In genomic region chr1:68178580-68178979, GRCm38 (mm10) we compare ENCODE assay signal across 12 mouse cellular contexts.
DNase-seq lines count a peak whose midpoint lies in the region; ATAC-seq and TF ChIP-seq lines count a peak whose summit lies in the region.
"Had no signal": no experiment of that assay in that cellular context is flagged by ENCODE, and none has a peak within 500 bp of the region (broad histone marks: within the 10 kb centered on the region; RNA-seq: fewer than 3 reads in every experiment).

No protein-coding gene starts in this region.

- peak; percentile 64 to 89 for DNase-seq in cerebellum, adult 2 months
- DNase-seq in MN1 (ENCODE audit: low spot score), result no peak
- no peak for DNase-seq in layer of hippocampus, postnatal 36 days
- no peak for DNase-seq in stomach, postnatal 0 days (ENCODE audit: low spot score)
- DNase-seq: gastrocnemius, adult 2 months had no signal

- H3K9me3 ChIP-seq in forebrain, embryonic 16.5 days (ENCODE audit: control insufficient read depth, low read length), result no peaks in the 10 kb centered on the region
- no peaks in the 10 kb centered on the region for H3K9me3 ChIP-seq in midbrain, embryonic 16.5 days (replicated peaks; ENCODE audit: control insufficient read depth, low read length, poor library complexity, severe bottlenecking)
- no peaks in the 10 kb centered on the region for H3K9me3 ChIP-seq in stomach, postnatal 0 days (ENCODE audit: control insufficient read depth, low read length)
- H3K9me3 ChIP-seq: heart, embryonic 12.5 days; limb, embryonic 13.5 days; lung, embryonic 15.5 days had no signal

- no peaks in the 10 kb centered on the region for H3K36me3 ChIP-seq in forebrain, embryonic 16.5 days (ENCODE audit: control insufficient read depth, insufficient read depth)
- H3K36me3 ChIP-seq in midbrain, embryonic 16.5 days (ENCODE audit: control insufficient read depth, insufficient read depth, low read length), result no peaks in the 10 kb centered on the region
- H3K36me3 ChIP-seq in stomach, postnatal 0 days (ENCODE audit: control insufficient read depth, insufficient read depth, low read length), result no peaks in the 10 kb centered on the region
- H3K36me3 ChIP-seq: heart, embryonic 12.5 days; limb, embryonic 13.5 days; lung, embryonic 15.5 days had no signal

- H3K4me1 ChIP-seq in cerebellum, adult 2 months (ENCODE audit: control insufficient read depth, insufficient read depth, low read length), result peaks cover 4% of the 10 kb centered on the region; the same call in 1 of the 2 replicates
- no peaks in the 10 kb centered on the region for H3K4me1 ChIP-seq in forebrain, embryonic 16.5 days (replicated peaks; ENCODE audit: control insufficient read depth, insufficient read depth, low read length)
- no peaks in the 10 kb centered on the region for H3K4me1 ChIP-seq in midbrain, embryonic 16.5 days (ENCODE audit: control insufficient read depth, insufficient read depth, low read length)
- H3K4me1 ChIP-seq in stomach, postnatal 0 days (replicated peaks; ENCODE audit: control insufficient read depth, insufficient read depth), result no peaks in the 10 kb centered on the region
- H3K4me1 ChIP-seq: heart, embryonic 12.5 days; limb, embryonic 13.5 days; lung, embryonic 15.5 days had no signal

- TF ChIP-seq EP300 in stomach, postnatal 0 days (optimal IDR thresholded peaks at IDR 0.05), result no peak

- H3K4me2 ChIP-seq in forebrain, embryonic 16.5 days (ENCODE audit: low read length), result no peak overlapping the region
- no peak overlapping the region for H3K4me2 ChIP-seq in midbrain, embryonic 16.5 days (ENCODE audit: low read length)
- H3K4me2 ChIP-seq in stomach, postnatal 0 days (replicated peaks; ENCODE audit: low read depth), result no peak overlapping the region
- H3K4me2 ChIP-seq: heart, embryonic 12.5 days; limb, embryonic 13.5 days; lung, embryonic 15.5 days had no signal

- no peak overlapping the region for H3K27ac ChIP-seq in cerebellum, adult 2 months (ENCODE audit: insufficient read depth, low read length)
- no peak overlapping the region for H3K27ac ChIP-seq in forebrain, embryonic 16.5 days (ENCODE audit: low read length)
- no peak overlapping the region for H3K27ac ChIP-seq in midbrain, embryonic 16.5 days (ENCODE audit: low read length)
- H3K27ac ChIP-seq in stomach, postnatal 0 days (replicated peaks), result no peak overlapping the region
- H3K27ac ChIP-seq: gastrocnemius, adult 2 months; limb, embryonic 13.5 days; lung, embryonic 15.5 days had no signal

- no peak for TF ChIP-seq CTCF in cerebellum, adult 2 months (IDR thresholded peaks at IDR 0.05; ENCODE audit: borderline replicate concordance, insufficient read depth, low read depth, low read length)
- no peak for TF ChIP-seq CTCF in stomach, postnatal 0 days (IDR thresholded peaks at IDR 0.05; ENCODE audit: low read depth)

- H3K4me3 ChIP-seq in cerebellum, adult 2 months (replicated peaks; ENCODE audit: insufficient read depth, low read depth, low read length), result no peak overlapping the region
- no peak overlapping the region for H3K4me3 ChIP-seq in forebrain, embryonic 16.5 days (replicated peaks; ENCODE audit: low read length)
- H3K4me3 ChIP-seq in midbrain, embryonic 16.5 days (ENCODE audit: low read depth, low read length), result no peak overlapping the region
- no peak overlapping the region for H3K4me3 ChIP-seq in stomach, postnatal 0 days (ENCODE audit: low read depth, low read length)
- H3K4me3 ChIP-seq: gastrocnemius, adult 2 months; heart, embryonic 12.5 days; limb, embryonic 13.5 days; lung, embryonic 15.5 days had no signal

- peak; percentile 94 for ATAC-seq in cerebellum, adult (ENCODE audit: insufficient number of reproducible peaks, low FRiP score, low TSS enrichment)
- peak; percentile 84 for ATAC-seq in forebrain, embryonic 16.5 days
- ATAC-seq in midbrain, embryonic 16.5 days, result peak; percentile 64; the same call in 1 of the 2 replicates
- ATAC-seq in stomach, postnatal 0 days (ENCODE audit: low FRiP score, low TSS enrichment), result no peak
- ATAC-seq: intestine, postnatal 0 days had no signal

- H3K9ac ChIP-seq in forebrain, embryonic 16.5 days (replicated peaks; ENCODE audit: low read depth, low read length), result no peak overlapping the region
- no peak overlapping the region for H3K9ac ChIP-seq in midbrain, embryonic 16.5 days (ENCODE audit: low read depth, low read length)
- no peak overlapping the region for H3K9ac ChIP-seq in stomach, postnatal 0 days (ENCODE audit: low read length)
- H3K9ac ChIP-seq: heart, embryonic 12.5 days; limb, embryonic 13.5 days; lung, embryonic 15.5 days had no signal

- no peak for TF ChIP-seq POLR2A in cerebellum, adult 2 months (IDR thresholded peaks at IDR 0.05; ENCODE audit: borderline replicate concordance, insufficient read depth, low read length)

- 3% methylated on average over 3 of the region's 3 CpGs for WGBS in cerebellum, adult 2 months
- 13% methylated on average over 3 of the region's 3 CpGs for WGBS in forebrain, embryonic 16.5 days
- 12% methylated on average over 3 of the region's 3 CpGs for WGBS in midbrain, embryonic 16.5 days
- WGBS in stomach, postnatal 0 days, result 33% methylated on average over 3 of the region's 3 CpGs

- no peaks in the 10 kb centered on the region for H3K27me3 ChIP-seq in cerebellum, adult 2 months (ENCODE audit: control insufficient read depth, insufficient read depth, low read length)
- no peaks in the 10 kb centered on the region for H3K27me3 ChIP-seq in forebrain, embryonic 16.5 days (replicated peaks; ENCODE audit: control insufficient read depth, insufficient read depth, low read length)
- no peaks in the 10 kb centered on the region for H3K27me3 ChIP-seq in midbrain, embryonic 16.5 days (ENCODE audit: control insufficient read depth, insufficient read depth, low read depth, low read length)
- no peaks in the 10 kb centered on the region for H3K27me3 ChIP-seq in stomach, postnatal 0 days (ENCODE audit: control insufficient read depth, insufficient read depth, low read length)
- H3K27me3 ChIP-seq: heart, embryonic 12.5 days; limb, embryonic 13.5 days; lung, embryonic 15.5 days had no signal

Comparison
In these comparisons a context has a peak if more than half of its experiments do, and no peak if none do; other contexts are left out.
1. DNase-seq: peak in cerebellum, adult 2 months (2 of 2); none in MN1 (single experiment), layer of hippocampus, postnatal 36 days (0 of 2) and stomach, postnatal 0 days (single experiment).